Mouse (Mus musculus) spleen, embryonic (tissue): ENCODE measurements around the gene Kansl2.

Experiments used
- CTCF ChIA-PET: fragments of 350-600 bp; sonication (Branson Sonifier 250); formaldehyde crosslinking; loops from one replicate; lab custom pipeline; 2022; lab: Charles Lee

The Kansl2 gene

GRCm38 (mm10) chr15:98506253-98506957, 27.7 kb downstream of the Kansl2 start:
- CTCF ChIA-PET: interaction anchor here (1.0 to 1.2 kb wide), 2 partner anchors 17 to 26 kb away, joined by 3 to 5 read pairs; no protein-coding TSS in a partner anchor

GRCm38 (mm10) chr15:98504514-98504913, 29.6 kb downstream of the Kansl2 start:
- CTCF ChIA-PET: interaction anchor here (0.6 to 1.0 kb wide), 3 partner anchors 15 to 324 kb away, joined by 3 to 4 read pairs (median 3); no protein-coding TSS in a partner anchor

- CTCF ChIA-PET: no interaction called here
These were observed 30.7 kb downstream of the Kansl2 start for GRCm38 (mm10) chr15:98503317-98503716.

- CTCF ChIA-PET: no interaction called here
These were observed 36.4 kb downstream of the Kansl2 start for GRCm38 (mm10) chr15:98497631-98498030.

GRCm38 (mm10) chr15:98492102-98492501, 42.0 kb downstream of the Kansl2 start, which contains the start of gene Olfr279:
Gene Olfr279, plus strand, starts transcription at chr15:98492402.
- CTCF ChIA-PET: no interaction called here

- CTCF ChIA-PET: no interaction called here
These were observed 42.7 kb downstream of the Kansl2 start for GRCm38 (mm10) chr15:98491332-98491731.

GRCm38 (mm10) chr15:98486433-98487021, 47.5 kb downstream of the Kansl2 start:
- CTCF ChIA-PET: interaction anchor here (1.0 kb wide), 1 partner anchor 131 kb away, joined by 3 read pairs; no protein-coding TSS in a partner anchor

GRCm38 (mm10) chr15:98483907-98484886, 49.9 kb downstream of the Kansl2 start:
- CTCF ChIA-PET: no interaction called here

GRCm38 (mm10) chr15:98482701-98483100, 51.4 kb downstream of the Kansl2 start, which contains the start of gene Lalba:
Gene Lalba, minus strand, starts transcription at chr15:98482721.
- CTCF ChIA-PET: no interaction called here

- CTCF ChIA-PET: interaction anchor here (1.0 kb wide), 1 partner anchor 27 kb away, joined by 5 read pairs; no protein-coding TSS in a partner anchor
These were observed 54.4 kb downstream of the Kansl2 start for GRCm38 (mm10) chr15:98479568-98480102.

- CTCF ChIA-PET: no interaction called here
These were observed 57.8 kb downstream of the Kansl2 start for GRCm38 (mm10) chr15:98476281-98476680.

GRCm38 (mm10) chr15:98475382-98475781, 58.7 kb downstream of the Kansl2 start:
- CTCF ChIA-PET: interaction anchor here (0.6 kb wide), 1 partner anchor 10 kb away, joined by 3 read pairs; no protein-coding TSS in a partner anchor

- CTCF ChIA-PET: interaction anchor here (0.6 kb wide), 1 partner anchor 11 kb away, joined by 3 read pairs; no protein-coding TSS in a partner anchor
These were observed 59.1 kb downstream of the Kansl2 start for GRCm38 (mm10) chr15:98474958-98475357.

GRCm38 (mm10) chr15:98471539-98471938, 62.5 kb downstream of the Kansl2 start:
- CTCF ChIA-PET: no interaction called here

- CTCF ChIA-PET: no interaction called here
These were observed 64.5 kb downstream of the Kansl2 start, which contains the start of gene OR5BS1P for GRCm38 (mm10) chr15:98469596-98469995. Gene OR5BS1P, plus strand, starts transcription at chr15:98469896.
